Mouse (Mus musculus): ENCODE measurements around the gene Trp73.

- TF ChIP-seq CTCF (IDR thresholded peaks at IDR 0.05; ENCODE audit: insufficient read depth, low read depth, low read length) = no peak
- TF ChIP-seq POLR2A (IDR thresholded peaks at IDR 0.05; ENCODE audit: insufficient read depth, low read depth, low read length) = no peak
These were observed 33.4 kb downstream of the Trp73 start for GRCm38 (mm10) chr4:154106497-154107061.

Data from olfactory bulb, adult 2 months (tissue).